Mouse (Mus musculus) liver, embryonic 12.5 days (tissue): Measurements from ENCODE around the gene Cabcoco1. TPM values are rescaled to one million over a fixed set of nuclear protein-coding genes. Genes with fewer than 3 reads are reported as not detected.

Experiments
- ATAC-seq: fragments of 200-750 bp; cut with Nextera tagmentation; 2 replicates; pipeline ENCODE4 v1.8.0; 2017; ENCODE audit warnings: moderate number of reproducible peaks, mild to moderate bottlenecking, moderate library complexity
- H3K27ac ChIP-seq: fragments of 300-500 bp; sonication (generic); 2 replicates; pipeline ENCODE4 v1.5.1; 2016; ENCODE audit warnings: mild to moderate bottlenecking
- H3K27me3 ChIP-seq: fragments of 300-500 bp; sonication (generic); replicated peaks from 2 replicates; pipeline ENCODE4 v1.6.1; 2016; ENCODE audit warnings: mild to moderate bottlenecking, moderate library complexity
- H3K36me3 ChIP-seq: fragments of 300-500 bp; sonication (generic); 2 replicates; pipeline ENCODE4 v1.6.1; 2016; ENCODE audit warnings: mild to moderate bottlenecking, moderate library complexity
- H3K4me1 ChIP-seq: fragments of 300-500 bp; sonication (generic); 2 replicates; pipeline ENCODE4 v1.6.1; 2016
- H3K4me2 ChIP-seq: fragments of 300-500 bp; sonication (generic); 2 replicates; pipeline ENCODE4 v1.6.1; 2016; ENCODE audit warnings: mild to moderate bottlenecking, moderate library complexity
- H3K4me3 ChIP-seq: fragments of 300-500 bp; sonication (generic); 2 replicates; pipeline ENCODE4 v1.5.1; 2016; ENCODE audit warnings: mild to moderate bottlenecking, moderate library complexity
- H3K9ac ChIP-seq: fragments of 300-500 bp; sonication (generic); 2 replicates; pipeline ENCODE4 v1.6.1; 2016; ENCODE audit warnings: mild to moderate bottlenecking, moderate library complexity
- H3K9me3 ChIP-seq: fragments of 300-500 bp; sonication (generic); replicated peaks from 2 replicates; pipeline ENCODE4 v1.6.1; 2016; ENCODE audit warnings: mild to moderate bottlenecking, moderate library complexity
- WGBS: fragments of 180-500 bp; shearing (Covaris S2); methylation state at CpG from one replicate; pipeline ENCODE4 v1.1.7; 2016; ENCODE audit not compliant: insufficient replicate concordance; 5-methylcytosine and 5-hydroxymethylcytosine counted together
- polyA plus RNA-seq: library from polyadenylated mRNA; unstranded; fragments of >200 nt; fragmentation: Nextera tagmentation; extraction: Ambion mirVana; gene quantifications from 2 replicates; pipeline ENCODE4 v1.2.1, GENCODE M21; 2016

Cabcoco1 gene
- polyA plus RNA-seq: 0.48 and 1.3 TPM in 2 replicates

DNA sequence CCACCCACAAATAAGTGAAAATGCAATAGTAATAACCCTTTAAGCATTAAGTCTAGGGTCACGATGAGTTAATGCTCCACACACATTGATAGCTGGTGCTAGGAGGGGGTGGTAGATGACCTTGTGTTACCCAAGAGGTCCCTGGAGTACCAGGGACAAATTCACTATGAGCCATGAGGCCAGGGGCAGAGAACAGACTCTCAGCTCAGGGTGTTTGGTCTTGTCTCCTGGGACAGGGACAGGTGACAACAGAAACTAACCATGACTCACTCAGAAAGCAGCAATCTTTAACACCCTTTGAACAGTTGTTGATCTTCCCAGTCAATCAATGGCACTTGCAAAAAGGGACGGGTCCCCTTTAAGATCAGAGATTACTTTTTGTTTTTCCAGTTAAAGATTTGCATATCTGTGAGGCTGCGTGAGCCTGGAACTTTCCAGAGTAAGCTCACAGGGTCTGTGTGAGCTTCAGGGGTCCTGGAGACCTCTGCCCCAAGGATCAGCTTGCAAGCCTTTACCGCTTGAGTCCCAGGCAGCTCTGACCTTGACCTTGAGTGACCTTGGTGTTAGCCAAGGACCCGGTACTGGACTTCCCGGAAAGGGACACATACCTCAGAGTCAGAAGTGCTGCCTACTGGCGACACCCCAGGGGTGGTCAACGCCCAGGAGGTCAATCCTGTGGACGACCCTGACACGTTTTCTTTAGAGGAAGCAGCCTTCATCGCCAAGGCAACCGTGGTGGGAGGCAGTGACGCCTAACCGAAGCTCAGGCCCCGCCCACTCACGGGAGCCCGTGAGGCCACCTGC is at the start of gene Cabcoco1:
Gene Cabcoco1 (minus strand): TSS at position 758 of the 804 bp plus-strand sequence.
- 8% methylated on average over 17 of the region's 17 CpGs for WGBS
- Histone ChIP-seq H3K4me1 (0 out of 2 replicates have a peak, but pooled peaks cover 13% of the 10 kb centered on the region), H3K27me3 (no peaks in the 10 kb centered on the region), H3K9me3 (no peaks in the 10 kb centered on the region), H3K4me3 (peak within 1 kb of the TSS; percentile 48), H3K36me3 (no peaks in the 10 kb centered on the region), H3K4me2 (peak within 1 kb of the TSS; percentile 60), H3K27ac (peak within 1 kb of the TSS; percentile 37; the same call in 1 of the 2 replicates), H3K9ac (0 out of 2 replicates have a peak within 1 kb of the TSS, but pooled peaks have one; percentile 10)
- peak; percentile 72 for ATAC-seq

DNA sequence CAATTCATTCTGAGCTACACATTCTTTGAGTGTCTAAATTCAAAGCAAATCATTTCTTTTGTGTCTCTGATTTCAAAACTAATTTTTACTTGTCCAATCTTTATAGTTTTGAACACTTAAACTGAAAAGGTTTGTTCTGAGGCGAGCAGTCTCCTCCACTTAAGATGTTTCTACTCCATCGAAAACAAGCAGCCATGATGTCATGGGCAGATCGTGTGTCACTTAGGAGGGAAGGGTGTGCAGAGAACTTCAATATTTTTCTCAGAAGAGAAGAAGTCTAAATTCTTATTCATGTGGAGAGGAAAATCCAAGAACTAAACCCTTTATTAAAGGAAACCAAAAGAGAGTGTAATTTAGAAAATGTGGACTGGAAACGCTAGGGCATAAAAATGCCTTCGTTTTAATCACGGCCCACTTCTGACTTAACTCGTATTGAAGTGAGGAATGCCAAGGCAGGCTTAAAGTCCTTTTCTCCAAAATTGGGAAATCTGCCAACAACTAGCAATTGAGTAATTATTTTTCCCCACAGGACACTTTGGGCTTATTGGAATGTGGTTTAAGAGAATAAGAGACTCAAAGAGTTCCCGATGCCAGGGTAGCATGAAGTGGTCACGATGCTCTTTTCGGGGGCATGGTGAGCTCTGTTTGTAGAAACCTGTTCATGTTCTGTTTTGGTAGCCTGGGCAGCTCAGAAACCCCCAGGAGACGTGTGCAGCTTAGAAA is 48.0 kb upstream of the Cabcoco1 start:
- Histone ChIP-seq H3K4me3 (no peak overlapping the region), H3K27ac (no peak overlapping the region)
- WGBS: 72% methylated on average over 11 of the region's 11 CpGs

DNA sequence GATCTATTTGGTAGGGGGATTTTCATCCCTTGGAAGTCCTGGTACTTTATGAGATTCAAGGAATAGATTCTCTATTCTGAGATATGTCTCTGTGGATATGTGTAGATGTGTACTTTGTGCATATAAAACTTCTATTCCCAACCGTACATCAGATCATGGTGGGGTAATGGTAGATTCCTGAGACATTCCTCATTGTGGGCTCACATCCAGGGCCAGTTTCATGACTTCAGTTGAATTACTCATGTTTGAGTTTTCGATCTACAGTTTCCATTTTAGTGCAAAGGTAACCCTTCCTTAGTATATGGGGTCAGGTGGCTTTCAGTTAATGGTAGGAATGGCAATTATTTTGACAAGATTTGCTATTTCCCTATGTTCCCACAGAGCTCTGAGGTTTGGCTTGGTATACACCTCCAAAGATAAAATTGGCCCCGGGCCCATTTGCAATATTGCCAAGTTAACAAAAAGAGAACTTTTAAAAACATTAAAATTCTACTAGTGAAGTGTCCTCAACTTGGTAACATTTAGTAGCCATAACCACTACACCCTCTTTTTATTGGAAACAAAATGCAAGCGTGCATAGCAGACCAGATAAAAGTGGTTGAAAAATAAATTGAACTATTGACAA is 45.8 kb upstream of the Cabcoco1 start:
- H3K4me1 ChIP-seq: no peaks in the 10 kb centered on the region
- H3K4me2 ChIP-seq: no peak overlapping the region
- H3K27me3 ChIP-seq: no peaks in the 10 kb centered on the region
- no peak overlapping the region for H3K4me3 ChIP-seq
- H3K9me3 ChIP-seq: no peaks in the 10 kb centered on the region; the same call in 1 of the 2 replicates
- 66% methylated on average over 4 of the region's 4 CpGs for WGBS
- no peaks in the 10 kb centered on the region for H3K36me3 ChIP-seq
- H3K27ac ChIP-seq: no peak overlapping the region
- ATAC-seq: no peak
- no peak overlapping the region for H3K9ac ChIP-seq

More for the DNA sequence above, 48.0 kb upstream of the Cabcoco1 start:
- no peak overlapping the region for H3K4me2 ChIP-seq
- no peak for ATAC-seq
- no peaks in the 10 kb centered on the region for H3K36me3 ChIP-seq
- H3K9me3 ChIP-seq: no peaks in the 10 kb centered on the region; the same call in 1 of the 2 replicates
- H3K27me3 ChIP-seq: no peaks in the 10 kb centered on the region
- no peaks in the 10 kb centered on the region for H3K4me1 ChIP-seq
- no peak overlapping the region for H3K9ac ChIP-seq

DNA sequence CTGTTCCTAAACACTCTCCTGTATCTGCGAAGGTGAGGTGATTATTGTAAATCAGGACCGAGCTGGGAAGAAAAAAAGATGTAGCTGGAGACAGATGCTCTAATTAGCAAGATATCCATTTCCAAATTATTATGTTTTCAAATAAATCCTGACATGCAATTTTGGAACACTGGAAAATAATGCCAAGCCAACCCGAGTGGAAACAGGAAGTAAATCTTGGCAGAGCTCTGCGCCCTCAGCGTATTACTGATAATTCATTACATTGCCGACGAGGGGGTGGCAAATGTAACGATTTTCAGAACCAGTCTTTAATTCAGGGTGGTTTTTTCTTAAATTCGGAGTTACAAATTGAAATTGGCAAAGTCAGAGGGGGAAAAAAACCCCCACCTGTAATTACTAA is 35.6 kb upstream of the Cabcoco1 start:
- Histone ChIP-seq H3K9me3 (no peaks in the 10 kb centered on the region), H3K27ac (no peak overlapping the region), H3K27me3 (no peaks in the 10 kb centered on the region), H3K4me1 (no peaks in the 10 kb centered on the region), H3K4me2 (no peak overlapping the region), H3K4me3 (no peak overlapping the region), H3K9ac (no peak overlapping the region), H3K36me3 (no peaks in the 10 kb centered on the region)
- 73% methylated on average over 9 of the region's 9 CpGs for WGBS
- ATAC-seq: no peak

DNA sequence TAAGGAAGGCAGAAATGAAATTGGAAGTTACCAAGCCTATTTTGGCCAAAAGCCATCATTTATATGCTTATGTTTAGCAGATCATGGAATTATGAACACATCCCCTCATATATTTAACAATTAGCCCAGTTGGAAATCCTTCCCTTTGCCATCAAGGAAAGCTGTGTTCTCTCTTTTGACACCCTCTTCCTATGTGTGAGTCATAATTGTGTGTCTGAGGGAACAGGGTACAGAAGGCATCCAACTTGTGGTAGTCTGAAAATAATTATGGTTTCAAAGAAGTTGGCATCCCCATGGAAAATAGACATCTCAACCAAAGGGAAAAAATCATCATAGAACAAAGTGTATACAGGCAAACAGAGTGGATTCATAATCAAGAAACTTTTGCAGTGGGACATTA is 26.5 kb upstream of the Cabcoco1 start:
- no peaks in the 10 kb centered on the region for H3K4me1 ChIP-seq
- no peak for ATAC-seq
- no peaks in the 10 kb centered on the region; the same call in 1 of the 2 replicates for H3K9me3 ChIP-seq
- no peak overlapping the region for H3K9ac ChIP-seq
- no peak overlapping the region for H3K27ac ChIP-seq
- H3K4me2 ChIP-seq: no peak overlapping the region
- no peaks in the 10 kb centered on the region for H3K27me3 ChIP-seq
- H3K4me3 ChIP-seq: no peak overlapping the region
- H3K36me3 ChIP-seq: no peaks in the 10 kb centered on the region

DNA sequence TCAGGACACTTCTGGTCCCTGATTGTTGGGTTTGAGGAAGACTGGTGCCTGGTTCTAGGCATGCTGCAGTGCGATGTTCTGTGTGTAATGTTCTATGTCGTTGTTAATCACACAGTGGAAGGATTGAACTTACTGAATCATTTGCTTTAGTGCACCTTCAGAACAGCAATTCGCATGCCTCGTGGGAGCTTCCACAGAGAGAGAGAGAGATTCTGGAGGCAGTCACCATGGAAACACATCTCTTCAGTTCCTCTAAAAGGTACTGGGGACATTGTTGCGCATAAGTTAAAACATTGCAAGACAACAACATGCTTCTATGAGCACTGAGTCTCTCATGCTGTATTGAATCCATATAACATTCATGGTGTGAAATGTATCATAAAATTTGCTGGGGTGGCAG is 20.6 kb upstream of the Cabcoco1 start:
- Histone ChIP-seq H3K36me3 (no peaks in the 10 kb centered on the region), H3K4me1 (no peaks in the 10 kb centered on the region), H3K4me2 (no peak overlapping the region), H3K27me3 (no peaks in the 10 kb centered on the region), H3K27ac (no peak overlapping the region), H3K4me3 (no peak overlapping the region), H3K9me3 (no peaks in the 10 kb centered on the region), H3K9ac (no peak overlapping the region)
- whole genome bisulfite sequencing: 77% methylated on average over 5 of the region's 5 CpGs
- ATAC-seq: no peak

DNA sequence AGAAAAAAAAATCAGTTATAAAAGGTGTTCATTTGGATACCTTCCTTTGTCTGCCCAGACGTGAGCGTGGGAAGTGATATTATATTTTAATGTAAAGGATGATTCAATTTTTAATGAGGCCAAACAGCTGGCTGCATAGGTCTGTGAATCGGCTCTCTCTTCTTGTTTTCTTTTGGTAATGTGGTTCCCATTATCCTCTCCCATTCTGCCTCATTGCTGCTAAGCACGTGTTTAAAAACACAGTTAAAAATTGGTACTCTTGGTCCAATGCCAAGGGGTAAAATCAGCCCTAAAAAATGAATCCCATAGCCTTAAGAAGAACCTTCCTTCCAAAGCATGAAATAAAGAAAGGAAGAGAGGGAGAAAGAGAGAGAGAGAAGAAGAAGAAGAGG is 17.1 kb upstream of the Cabcoco1 start:
- Histone ChIP-seq H3K4me3 (no peak overlapping the region), H3K27me3 (no peaks in the 10 kb centered on the region), H3K27ac (no peak overlapping the region), H3K9ac (no peak overlapping the region), H3K4me2 (no peak overlapping the region), H3K9me3 (no peaks in the 10 kb centered on the region), H3K4me1 (no peaks in the 10 kb centered on the region), H3K36me3 (no peaks in the 10 kb centered on the region)
- no peak for ATAC-seq
- 63% methylated on average over 4 of the region's 4 CpGs for WGBS

DNA sequence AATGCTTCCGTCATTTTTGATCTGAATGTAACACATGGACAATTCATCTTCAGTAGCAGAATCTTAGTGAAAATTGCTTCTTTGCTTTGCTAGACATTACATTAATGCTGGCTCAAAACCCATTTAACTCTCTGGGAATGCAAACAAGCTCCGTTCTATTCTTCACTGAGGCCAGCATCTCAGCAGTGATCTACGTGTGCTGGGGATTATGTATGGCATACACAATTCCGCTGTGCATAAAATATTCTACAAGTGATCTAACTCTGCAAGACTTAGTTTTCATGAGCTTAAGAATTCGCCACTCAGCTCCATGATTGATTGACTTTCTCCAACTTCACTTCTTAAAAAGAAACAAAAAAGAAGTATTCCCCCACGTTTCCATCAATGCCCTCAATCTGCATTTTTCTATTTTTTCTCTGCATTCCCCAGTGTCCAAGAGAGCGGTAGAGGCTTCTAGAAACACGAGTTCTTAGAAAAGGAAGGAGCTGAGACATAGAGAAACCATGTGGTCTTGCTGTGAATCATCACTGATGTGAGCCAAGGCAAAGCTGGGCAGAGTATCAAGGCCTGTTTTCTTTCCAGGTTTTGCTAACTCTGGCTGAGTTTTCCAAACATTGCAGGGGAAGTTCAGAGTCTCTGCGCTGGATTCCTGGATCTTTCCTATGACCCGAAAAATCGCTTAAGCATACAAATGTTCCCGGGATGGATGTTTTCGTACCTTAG is 16.6 kb upstream of the Cabcoco1 start:
- Histone ChIP-seq H3K36me3 (no peaks in the 10 kb centered on the region), H3K9ac (no peak overlapping the region), H3K4me2 (no peak overlapping the region), H3K27me3 (no peaks in the 10 kb centered on the region), H3K4me1 (no peaks in the 10 kb centered on the region), H3K4me3 (no peak overlapping the region), H3K27ac (no peak overlapping the region), H3K9me3 (no peaks in the 10 kb centered on the region)
- 67% methylated on average over 13 of the region's 13 CpGs for WGBS
- ATAC-seq: no peak

DNA sequence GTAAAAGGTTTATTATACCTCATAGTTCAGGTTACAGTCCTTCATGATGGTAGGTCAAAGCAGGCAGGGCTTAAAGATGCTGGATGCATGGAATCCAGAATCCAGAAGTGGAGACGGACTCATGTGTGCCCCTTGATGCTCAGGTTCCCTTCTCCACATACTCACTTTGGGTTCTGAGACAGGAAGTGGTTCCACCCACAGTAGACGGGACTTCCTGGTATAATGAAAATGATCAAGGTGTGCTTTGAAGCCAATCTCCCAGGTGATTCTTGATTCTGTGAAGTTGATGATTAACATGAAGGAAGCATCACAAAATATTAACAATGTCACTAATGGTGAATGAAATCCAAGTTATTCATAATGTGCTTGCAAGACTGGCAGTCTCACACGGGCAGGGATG is 12.0 kb upstream of the Cabcoco1 start:
- H3K4me2 ChIP-seq: no peak overlapping the region
- 69% methylated on average over 3 of the region's 3 CpGs for WGBS
- H3K9ac ChIP-seq: no peak overlapping the region
- H3K4me1 ChIP-seq: no peaks in the 10 kb centered on the region
- no peak overlapping the region for H3K4me3 ChIP-seq
- no peak overlapping the region for H3K27ac ChIP-seq
- ATAC-seq: no peak
- H3K36me3 ChIP-seq: no peaks in the 10 kb centered on the region
- H3K9me3 ChIP-seq: no peaks in the 10 kb centered on the region
- no peaks in the 10 kb centered on the region for H3K27me3 ChIP-seq

DNA sequence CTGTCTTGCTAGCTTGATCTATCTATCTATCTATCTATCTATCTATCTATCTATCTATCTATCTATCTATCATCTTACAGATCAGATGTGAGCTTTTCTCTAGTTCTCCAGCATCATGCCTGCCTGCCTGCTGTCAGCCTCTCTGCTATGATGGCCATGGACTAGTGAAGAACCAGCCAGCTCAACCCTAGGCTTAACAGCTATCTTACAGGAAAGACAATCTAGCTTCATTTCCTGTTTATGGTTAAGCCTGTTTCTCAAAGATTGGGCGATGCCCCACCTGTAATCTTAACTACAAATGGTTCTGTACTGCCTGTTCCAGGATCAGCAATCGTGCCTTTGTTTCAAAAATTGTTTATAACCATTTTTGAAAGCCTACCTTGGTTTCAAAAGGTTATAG is 10.9 kb upstream of the Cabcoco1 start:
- H3K9ac ChIP-seq: no peak overlapping the region
- WGBS: 29% methylated on average over 2 of the region's 2 CpGs
- H3K9me3 ChIP-seq: no peaks in the 10 kb centered on the region
- no peaks in the 10 kb centered on the region for H3K36me3 ChIP-seq
- ATAC-seq: no peak
- H3K4me2 ChIP-seq: no peak overlapping the region
- H3K27me3 ChIP-seq: no peaks in the 10 kb centered on the region
- H3K27ac ChIP-seq: no peak overlapping the region
- H3K4me1 ChIP-seq: no peaks in the 10 kb centered on the region
- no peak overlapping the region for H3K4me3 ChIP-seq

DNA sequence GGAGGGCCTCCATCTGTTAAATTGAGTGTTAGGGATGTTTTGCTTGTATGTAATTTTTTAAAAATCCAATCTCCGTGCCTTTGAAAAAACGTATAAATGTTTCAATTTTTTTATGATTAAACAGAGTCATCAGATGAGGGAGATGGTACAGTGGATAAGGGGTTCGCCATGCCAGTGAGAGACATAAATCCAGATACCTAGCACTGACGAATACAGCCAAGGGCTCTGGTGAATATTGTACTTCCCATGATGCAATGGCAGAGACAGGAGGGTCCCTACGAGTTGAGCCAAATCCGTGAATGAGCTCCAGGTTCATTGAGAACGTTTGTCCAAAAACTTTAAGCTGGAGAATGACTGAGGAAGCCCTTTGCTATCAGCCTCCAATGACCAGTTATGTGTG is 9.6 kb upstream of the Cabcoco1 start:
- Histone ChIP-seq H3K27me3 (no peaks in the 10 kb centered on the region), H3K36me3 (no peaks in the 10 kb centered on the region), H3K9ac (no peak overlapping the region), H3K4me2 (no peak overlapping the region), H3K27ac (no peak overlapping the region), H3K4me1 (no peaks in the 10 kb centered on the region), H3K9me3 (no peaks in the 10 kb centered on the region), H3K4me3 (no peak overlapping the region)
- 71% methylated on average over 7 of the region's 7 CpGs for WGBS
- ATAC-seq: no peak
